In the genomic region with DNA sequence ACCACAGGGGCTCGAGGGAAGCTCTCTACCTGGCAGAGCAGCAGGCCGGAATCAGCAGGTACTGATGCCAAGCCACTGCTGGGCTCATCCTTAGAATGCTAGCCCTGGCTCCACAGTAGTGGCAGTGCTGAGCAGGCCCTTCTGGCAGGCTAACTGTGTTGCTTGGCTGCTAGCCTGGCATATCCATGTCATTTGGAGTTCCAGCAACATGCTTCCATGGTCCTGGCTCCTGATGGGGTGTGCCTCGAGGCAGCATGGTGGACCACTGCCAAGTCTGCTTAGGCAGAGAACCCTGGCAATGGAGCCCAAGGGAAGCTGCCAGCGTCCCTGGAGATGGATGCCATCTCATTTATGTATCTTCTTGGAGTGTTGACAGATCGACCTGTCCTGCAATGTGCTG, we compare ENCODE assay signal across 8 mouse cellular contexts.
DNase-seq lines count a peak whose midpoint lies in the region; ATAC-seq and TF ChIP-seq lines count a peak whose summit lies in the region.

No protein-coding gene starts in this region.

- no peak overlapping the region for H3K4me3 ChIP-seq in hindbrain, embryonic 13.5 days
- H3K4me3 ChIP-seq in hindbrain, embryonic 10.5 days, result no peak overlapping the region
- no peak overlapping the region for H3K4me3 ChIP-seq in liver, embryonic 12.5 days

- ATAC-seq in hindbrain, embryonic 13.5 days (ENCODE audit: low FRiP score), result peak; percentile 65
- ATAC-seq in activated CD4-positive, CD25-positive, alpha-beta regulatory T cell, adult 4 months, result no peak
- no peak for ATAC-seq in liver, embryonic 12.5 days

- no peaks in the 10 kb centered on the region for H3K9me3 ChIP-seq in hindbrain, embryonic 13.5 days
- H3K9me3 ChIP-seq in hindbrain, embryonic 10.5 days, result no peaks in the 10 kb centered on the region
- H3K9me3 ChIP-seq in liver, embryonic 12.5 days (replicated peaks), result no peaks in the 10 kb centered on the region

- 54% methylated on average over 5 of the region's 5 CpGs for WGBS in hindbrain, embryonic 13.5 days
- 72% methylated on average over 5 of the region's 5 CpGs for WGBS in hindbrain, embryonic 10.5 days
- WGBS in liver, embryonic 12.5 days (ENCODE audit: insufficient replicate concordance), result 46% methylated on average over 5 of the region's 5 CpGs

- H3K27me3 ChIP-seq in hindbrain, embryonic 13.5 days, result 0 out of 2 replicates have a peak, but pooled peaks cover 3% of the 10 kb centered on the region
- peaks cover 13% of the 10 kb centered on the region for H3K27me3 ChIP-seq in hindbrain, embryonic 10.5 days (ENCODE audit: insufficient read depth, poor library complexity, severe bottlenecking)
- H3K27me3 ChIP-seq in liver, embryonic 12.5 days (replicated peaks), result no peaks in the 10 kb centered on the region; the same call in 1 of the 2 replicates

- H3K9ac ChIP-seq in hindbrain, embryonic 13.5 days, result peak overlapping the region; percentile 35; the same call in 1 of the 2 replicates
- H3K9ac ChIP-seq in liver, embryonic 12.5 days, result no peak overlapping the region

- no peak for TF ChIP-seq CTCF in brain, embryonic 14.5 days (IDR thresholded peaks at IDR 0.05; ENCODE audit: borderline replicate concordance, extremely low read depth, insufficient read depth, insufficient read length)

- no peaks in the 10 kb centered on the region for H3K36me3 ChIP-seq in hindbrain, embryonic 13.5 days
- H3K36me3 ChIP-seq in hindbrain, embryonic 10.5 days, result no peaks in the 10 kb centered on the region
- no peaks in the 10 kb centered on the region for H3K36me3 ChIP-seq in liver, embryonic 12.5 days

- TF ChIP-seq POLR2A in brain, embryonic 14.5 days (IDR thresholded peaks at IDR 0.05; ENCODE audit: borderline replicate concordance, extremely low read depth, insufficient read depth, insufficient read length, poor library complexity, severe bottlenecking), result no peak

- peaks cover 53% of the 10 kb centered on the region for H3K4me1 ChIP-seq in hindbrain, embryonic 13.5 days (replicated peaks)
- peaks cover 24% of the 10 kb centered on the region for H3K4me1 ChIP-seq in hindbrain, embryonic 10.5 days (replicated peaks)
- no peaks in the 10 kb centered on the region for H3K4me1 ChIP-seq in liver, embryonic 12.5 days

- DNase-seq in hindbrain, embryonic 10.5 days (ENCODE audit: low spot score), result no peak
- peak; percentile 96 for DNase-seq in brain, embryonic 14.5 days (ENCODE audit: low read depth)
- DNase-seq in frontal cortex, postnatal 14 days (ENCODE audit: low spot score in 2 of 2), result peak; percentile 40 to 54
- peak; percentile 10 for DNase-seq in kidney, adult 9 months
- DNase-seq in lung, postnatal 10 days, result peak; percentile 49

- no peak overlapping the region for H3K4me2 ChIP-seq in hindbrain, embryonic 13.5 days
- H3K4me2 ChIP-seq in liver, embryonic 12.5 days, result no peak overlapping the region

- H3K27ac ChIP-seq in hindbrain, embryonic 13.5 days, result peak overlapping the region; percentile 66
- no peak overlapping the region for H3K27ac ChIP-seq in hindbrain, embryonic 10.5 days
- no peak overlapping the region for H3K27ac ChIP-seq in liver, embryonic 12.5 days
